Mouse (Mus musculus) CD4-positive, CD25-positive, alpha-beta regulatory T cell, adult 4 months (primary cell): Measurements from ENCODE around the gene Klhl21. TPM values are rescaled to one million over a fixed set of nuclear protein-coding genes. Genes with fewer than 3 reads are reported as not detected.

Source experiments
- ATAC-seq: one replicate; pipeline ENCODE4 v1.8.0; 2017
- polyA plus RNA-seq, 2 experiments: library from polyadenylated mRNA; unstranded; fragments of 100-300 nt; shearing (Covaris generic); gene quantifications; one replicate each; pipeline ENCODE4 v1.2.1; 2017

The Klhl21 gene
- polyA plus RNA-seq, 2 experiments from 2014 or later: 4.0 to 4.4 TPM

- peak; percentile 93 for ATAC-seq
Observed at GRCm38 (mm10) chr4:151996173-151996950, 12.2 kb upstream of the Klhl21 start, which contains the start of gene Phf13. Gene Phf13 (minus strand): TSS chr4:151996258.

DNA sequence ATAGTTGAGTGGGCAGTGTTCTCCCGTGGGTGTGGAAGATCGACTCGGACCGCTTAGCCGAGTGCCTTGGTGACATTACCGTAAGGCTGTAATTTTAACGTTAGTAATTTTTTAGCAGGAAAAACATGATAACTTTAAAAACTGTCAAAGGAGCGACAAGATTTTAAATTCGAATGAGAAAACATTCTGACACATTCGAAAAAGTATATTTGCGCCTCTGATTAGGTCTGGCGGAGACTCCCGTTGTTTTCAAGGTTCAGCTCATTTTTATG lies 11.7 kb upstream of the Klhl21 start:
- no peak for ATAC-seq

DNA sequence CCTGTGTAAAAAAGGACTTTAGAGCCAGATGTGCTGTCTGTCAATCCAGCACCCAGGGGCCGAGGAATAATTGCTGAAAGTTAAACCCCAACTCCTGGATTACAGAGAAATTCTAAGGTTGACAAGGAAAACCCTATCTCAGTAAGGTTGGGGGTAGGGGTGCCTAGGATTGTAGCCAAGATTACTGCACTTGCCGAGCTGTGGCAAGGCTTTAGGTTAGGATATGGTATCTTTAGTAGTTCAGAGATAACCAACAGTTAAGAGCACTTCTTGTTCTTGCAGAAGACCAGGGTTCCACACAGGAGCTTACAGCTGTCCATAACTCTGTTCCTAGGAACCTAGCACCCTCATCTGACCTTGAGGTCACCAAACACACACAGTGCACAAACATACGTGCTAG lies 10.9 kb upstream of the Klhl21 start:
- no peak for ATAC-seq

GRCm38 (mm10) chr4:151999481-151999880 lies 9.1 kb upstream of the Klhl21 start:
- ATAC-seq: no peak

DNA sequence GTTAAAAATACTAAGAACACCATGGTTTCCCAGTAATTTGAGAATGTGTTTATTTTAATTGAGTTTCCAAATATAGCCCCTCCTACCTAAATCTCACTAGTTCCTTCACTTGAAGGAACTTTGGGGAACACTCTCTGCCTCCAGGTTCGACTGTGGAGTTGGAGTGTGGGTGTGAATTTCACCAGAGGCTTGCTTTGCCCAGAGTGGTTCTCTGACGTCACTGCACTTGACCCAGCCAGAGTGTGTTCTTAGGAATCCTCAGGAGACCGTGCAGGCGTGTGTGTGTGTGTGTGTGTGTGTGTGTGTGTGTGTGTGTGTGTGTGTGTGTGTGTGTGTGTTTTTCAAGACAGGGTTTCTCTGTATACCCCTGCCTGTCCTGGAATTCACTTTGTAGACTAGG lies 7.7 kb upstream of the Klhl21 start:
- no peak for ATAC-seq

- ATAC-seq: no peak
Observed at GRCm38 (mm10) chr4:152001335-152001734, 7.3 kb upstream of the Klhl21 start.

DNA sequence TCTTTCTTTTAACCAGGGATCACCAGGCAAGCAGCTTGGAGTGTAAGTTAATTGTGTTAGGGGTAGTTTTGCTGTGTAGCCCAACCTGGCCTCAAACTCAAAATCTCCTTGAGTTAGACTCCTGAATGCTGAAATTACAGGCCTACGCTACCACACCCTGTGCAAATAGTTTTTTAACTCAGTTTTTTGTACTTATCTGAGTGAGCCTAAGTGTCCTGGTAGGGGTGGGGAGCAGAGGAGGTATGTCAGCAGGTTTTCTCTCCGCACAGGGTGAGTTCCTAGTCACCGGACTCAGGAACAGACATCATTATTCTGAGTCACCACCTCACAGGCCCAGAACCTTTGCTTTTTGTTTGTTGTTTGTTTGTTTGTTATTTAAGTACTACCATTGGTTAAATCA lies 6.5 kb upstream of the Klhl21 start:
- no peak for ATAC-seq

GRCm38 (mm10) chr4:152006137-152006536 lies 2.5 kb upstream of the Klhl21 start:
- ATAC-seq: no peak

DNA sequence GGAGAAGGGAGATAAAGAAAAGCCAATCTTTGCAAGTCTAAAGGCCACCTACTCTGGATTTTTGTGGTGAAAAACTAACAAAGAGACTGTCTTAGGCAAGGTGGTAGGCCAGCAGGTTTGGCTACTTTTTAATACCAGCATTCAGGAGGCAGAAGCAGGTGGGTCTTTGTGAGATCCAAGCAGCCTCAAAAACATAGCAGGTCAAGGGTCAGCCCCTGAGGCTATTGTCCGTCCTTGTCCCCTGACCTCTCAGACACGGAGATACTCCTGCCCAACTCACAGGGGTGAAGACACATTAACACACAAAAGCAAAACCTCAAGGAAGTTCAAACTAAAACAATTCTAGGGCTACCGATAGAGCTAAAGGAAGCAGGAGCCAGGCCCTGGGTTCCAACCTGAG lies 1.8 kb upstream of the Klhl21 start:
- no peak for ATAC-seq

GRCm38 (mm10) chr4:152007481-152008147 lies 989 bp upstream of the Klhl21 start:
- ATAC-seq: no peak

DNA sequence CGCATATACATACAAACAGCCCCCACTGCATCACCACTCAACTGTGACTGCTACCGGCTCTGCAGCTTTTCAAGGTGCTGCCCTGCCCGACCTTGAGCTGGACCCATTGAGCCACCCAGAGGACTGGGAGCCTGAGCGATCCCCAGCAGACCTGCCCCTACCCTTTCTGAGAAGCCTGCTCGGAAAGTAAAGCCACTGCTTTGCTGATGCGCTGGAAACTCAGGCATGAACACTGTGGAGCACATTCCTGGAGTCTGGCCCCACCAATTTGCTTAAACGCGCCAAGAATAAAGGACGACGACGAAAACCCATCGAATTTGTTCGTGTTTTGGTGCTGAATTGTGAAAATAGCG lies 479 bp upstream of the Klhl21 start:
- ATAC-seq: no peak

DNA sequence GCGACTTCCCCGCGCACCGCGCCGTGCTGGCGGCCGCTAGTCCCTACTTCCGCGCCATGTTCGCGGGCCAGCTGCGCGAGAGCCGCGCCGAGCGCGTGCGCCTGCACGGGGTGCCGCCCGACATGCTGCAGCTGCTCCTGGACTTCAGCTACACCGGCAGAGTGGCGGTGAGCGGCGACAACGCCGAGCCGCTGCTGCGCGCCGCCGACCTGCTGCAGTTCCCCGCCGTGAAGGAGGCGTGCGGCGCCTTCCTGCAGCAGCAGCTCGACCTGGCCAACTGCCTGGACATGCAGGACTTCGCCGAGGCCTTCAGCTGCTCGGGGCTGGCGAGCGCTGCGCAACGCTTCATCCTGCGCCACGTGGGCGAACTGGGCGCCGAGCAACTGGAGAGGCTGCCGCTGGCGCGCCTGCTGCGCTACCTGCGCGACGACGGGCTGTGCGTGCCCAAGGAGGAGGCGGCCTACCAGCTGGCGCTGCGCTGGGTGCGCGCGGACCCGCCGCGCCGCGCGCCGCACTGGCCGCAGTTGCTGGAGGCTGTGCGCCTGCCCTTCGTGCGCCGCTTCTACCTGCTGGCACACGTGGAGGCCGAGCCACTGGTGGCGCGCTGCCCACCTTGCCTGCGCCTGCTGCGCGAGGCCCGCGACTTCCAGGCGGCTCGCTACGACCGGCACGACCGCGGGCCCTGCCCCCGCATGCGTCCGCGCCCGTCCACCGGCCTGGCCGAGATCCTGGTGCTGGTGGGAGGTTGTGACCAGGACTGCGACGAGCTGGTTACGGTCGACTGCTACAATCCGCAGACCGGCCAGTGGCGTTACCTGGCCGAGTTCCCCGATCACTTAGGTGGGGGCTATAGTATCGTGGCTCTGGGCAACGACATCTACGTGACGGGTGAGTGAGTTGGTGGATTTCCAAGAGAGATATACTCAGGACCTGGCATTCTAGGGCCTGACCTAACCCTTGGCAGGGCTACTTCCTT lies 761 bp downstream of the Klhl21 start:
- ATAC-seq: peak; percentile 60

DNA sequence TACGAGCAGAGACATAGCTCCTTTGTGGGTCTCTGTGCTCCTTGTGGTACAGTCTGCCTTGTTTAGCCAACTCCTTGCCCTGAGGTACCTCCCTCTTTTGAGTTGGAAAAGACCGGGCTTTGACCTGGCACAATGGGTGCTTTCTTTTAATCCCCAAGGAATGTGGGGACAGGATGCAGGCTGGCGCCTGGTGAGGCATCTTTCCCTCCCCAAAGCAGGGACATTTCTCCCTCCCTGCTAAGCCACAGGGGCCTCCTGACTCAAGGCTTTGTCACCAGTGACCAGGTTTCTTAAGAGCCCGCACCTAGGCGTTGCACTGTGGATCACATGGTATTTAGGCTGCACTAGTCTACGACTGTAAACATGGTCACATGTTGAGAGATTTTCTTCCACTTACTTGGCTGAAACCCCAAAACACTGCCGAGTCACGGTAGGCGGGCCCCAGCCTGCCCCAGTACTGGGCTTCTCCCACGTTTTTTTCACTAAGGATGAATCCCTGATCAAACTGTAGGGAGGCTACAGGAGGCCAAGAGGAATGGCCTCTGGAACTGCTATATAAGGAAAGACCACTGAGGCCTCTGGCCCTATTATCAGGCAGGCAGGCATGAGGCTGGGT lies 1.6 kb downstream of the Klhl21 start:
- no peak for ATAC-seq

- no peak for ATAC-seq
Observed at GRCm38 (mm10) chr4:152010707-152011134, 2.1 kb downstream of the Klhl21 start.

DNA sequence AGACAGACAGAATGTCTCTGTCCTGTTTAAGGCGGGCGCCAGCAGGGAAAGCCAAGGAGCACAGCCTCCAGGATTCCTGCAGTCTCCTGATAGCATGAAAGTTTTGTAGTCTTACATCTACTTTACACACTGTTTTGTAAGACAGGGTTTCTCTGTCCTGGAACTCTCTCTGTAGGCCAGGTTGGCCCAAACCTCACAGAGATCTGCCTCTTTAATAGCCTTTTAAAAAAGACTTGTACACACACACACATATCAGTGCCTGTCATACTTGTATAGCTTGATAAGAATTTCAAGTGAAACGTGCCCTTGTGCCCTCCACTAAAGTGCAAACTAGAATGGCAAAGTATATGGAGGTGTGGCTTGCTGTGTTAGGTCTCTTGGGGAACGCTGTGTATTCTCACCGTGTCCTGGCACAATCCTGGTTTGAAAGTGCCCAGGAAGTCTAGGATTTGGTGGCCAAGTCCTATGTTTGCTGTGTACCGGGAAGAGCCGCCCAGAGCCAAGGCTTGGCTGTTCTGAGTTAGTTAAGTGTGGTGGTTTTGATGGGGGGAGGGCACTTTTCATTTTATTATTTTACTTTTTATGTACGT lies 2.7 kb downstream of the Klhl21 start:
- ATAC-seq: no peak

DNA sequence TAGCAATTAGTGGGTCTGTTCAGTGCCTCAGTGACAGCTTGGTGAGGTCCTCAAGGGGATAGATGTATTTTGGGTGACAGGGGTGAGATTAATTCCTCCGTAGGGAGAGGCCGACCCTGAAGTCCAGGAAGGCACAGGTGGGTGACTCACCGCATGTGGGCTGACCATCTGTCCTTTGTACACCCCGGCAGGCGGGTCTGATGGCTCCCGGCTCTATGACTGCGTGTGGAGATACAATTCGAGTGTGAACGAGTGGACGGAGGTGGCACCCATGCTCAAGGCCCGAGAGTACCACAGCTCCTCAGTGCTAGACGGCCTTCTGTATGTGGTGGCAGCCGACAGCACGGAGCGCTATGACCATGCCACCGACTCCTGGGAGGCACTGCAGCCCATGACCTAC lies 3.5 kb downstream of the Klhl21 start:
- ATAC-seq: no peak

GRCm38 (mm10) chr4:152013036-152013813 lies 4.6 kb downstream of the Klhl21 start:
- no peak for ATAC-seq

- ATAC-seq: no peak
Observed at GRCm38 (mm10) chr4:152019073-152019472, 10.5 kb downstream of the Klhl21 start.

GRCm38 (mm10) chr4:152020024-152020423 lies 11.4 kb downstream of the Klhl21 start:
- no peak for ATAC-seq

DNA sequence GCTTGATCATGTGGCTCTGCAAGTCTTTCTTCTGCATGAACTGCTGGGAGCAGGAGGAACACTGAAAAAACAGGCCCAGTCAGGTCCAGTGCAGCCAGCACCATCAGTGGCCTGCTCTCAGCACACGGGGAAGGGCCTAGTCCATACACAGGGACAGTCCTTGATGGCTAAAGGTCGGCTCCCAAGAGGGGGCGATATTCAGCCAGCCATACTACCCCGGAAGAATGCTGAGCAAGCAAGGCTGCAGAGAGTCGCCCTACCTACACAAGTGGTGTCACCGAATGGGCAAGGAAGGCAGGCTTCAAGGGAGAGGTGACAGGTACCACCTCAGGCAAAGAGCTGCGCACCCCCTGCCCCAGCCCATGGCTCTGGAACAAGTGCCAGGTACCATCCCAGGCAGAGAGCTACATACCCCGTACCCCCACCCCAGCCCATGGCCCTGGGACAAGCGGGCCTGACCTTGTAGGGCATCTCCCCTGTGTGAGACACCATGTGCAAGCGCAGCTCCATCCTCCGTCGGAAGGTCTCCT lies 13.0 kb downstream of the Klhl21 start:
- no peak for ATAC-seq

DNA sequence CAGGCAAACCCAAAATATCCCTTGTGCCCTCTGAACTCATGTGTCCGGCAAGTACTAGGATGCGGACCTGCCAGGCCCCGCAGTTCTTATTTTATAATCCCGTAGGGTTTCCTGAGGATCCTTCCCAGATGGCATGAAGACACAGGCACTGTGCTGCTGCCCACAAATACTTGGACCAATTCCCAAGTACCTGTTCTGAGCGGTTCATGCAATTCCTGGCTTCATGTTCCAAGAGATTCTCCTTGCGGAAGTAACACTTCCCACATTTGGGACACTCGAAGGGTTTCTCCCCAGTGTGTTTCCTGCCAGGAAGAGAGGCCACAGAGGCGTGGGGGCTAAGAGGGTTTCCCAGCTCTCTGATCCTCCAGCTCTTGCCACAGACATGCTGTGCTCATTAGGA lies 13.9 kb downstream of the Klhl21 start:
- ATAC-seq: no peak
